Mouse (Mus musculus): ENCODE results near the gene Gtsf1l.

DNA sequence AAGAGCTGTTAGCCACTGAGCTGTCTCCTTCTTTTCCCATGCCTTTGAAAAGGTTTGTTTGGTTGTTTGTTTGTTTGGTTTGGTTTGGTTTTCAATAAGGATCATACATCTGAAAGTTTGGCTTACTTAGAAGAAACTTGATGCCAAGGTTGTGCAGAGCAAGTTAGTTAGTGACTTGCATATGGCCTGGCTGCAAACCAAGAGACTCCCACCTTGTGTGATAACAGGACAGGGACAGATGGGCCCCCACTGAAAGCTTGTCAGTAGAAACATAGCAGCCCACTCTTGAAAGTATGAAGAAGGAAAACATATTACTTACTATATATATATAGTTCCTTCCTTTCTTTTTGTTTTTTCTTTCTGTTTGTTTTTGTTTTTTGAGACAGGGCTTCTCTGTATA lies 49.3 kb upstream of the Gtsf1l start:
- TF ChIP-seq CTCF (IDR thresholded peaks at IDR 0.05; ENCODE audit: control insufficient read depth, insufficient read depth, insufficient replicate concordance, low read depth, low read length) (no peak), POLR2A (IDR thresholded peaks at IDR 0.05; ENCODE audit: control insufficient read depth, low read depth, low read length) (no peak)

Measured in testis, adult 2 months (tissue).